Mouse (Mus musculus) right cerebral cortex, postnatal 10 days (tissue): ENCODE measurements around the gene Mtmr12.

Source experiments
- DNase-seq, 2 experiments: peaks; one replicate each; pipeline ENCODE4 v3.0.0; 2021; ENCODE audit warnings: low spot score in 2 of 2

Mtmr12 gene

GRCm38 (mm10) chr15:12321788-12322621, 117.2 kb downstream of the Mtmr12 start, which contains the start of gene 1810049J17Rik:
Gene 1810049J17Rik (minus strand): TSS chr15:12321899.
- peak in 1 of 2 experiments; percentile 38 for DNase-seq

GRCm38 (mm10) chr15:12322676-12323402, 118.0 kb downstream of the Mtmr12 start:
- no peak for DNase-seq
